Mouse (Mus musculus): ENCODE results near the gene Acat2.

- no peak for TF ChIP-seq CTCF (IDR thresholded peaks at IDR 0.05; ENCODE audit: insufficient read depth, low read depth, low read length)
- no peak for TF ChIP-seq POLR2A (IDR thresholded peaks at IDR 0.05; ENCODE audit: insufficient read depth, low read depth, low read length)
Observed at GRCm38 (mm10) chr17:12949669-12950068, 10.9 kb downstream of the Acat2 start.
